Mouse (Mus musculus): Measurements from ENCODE around the gene Opalin.
A peak's percentile ranks its signal among the peaks of the same experiment; 100 is the strongest.

Gene Opalin

DNA sequence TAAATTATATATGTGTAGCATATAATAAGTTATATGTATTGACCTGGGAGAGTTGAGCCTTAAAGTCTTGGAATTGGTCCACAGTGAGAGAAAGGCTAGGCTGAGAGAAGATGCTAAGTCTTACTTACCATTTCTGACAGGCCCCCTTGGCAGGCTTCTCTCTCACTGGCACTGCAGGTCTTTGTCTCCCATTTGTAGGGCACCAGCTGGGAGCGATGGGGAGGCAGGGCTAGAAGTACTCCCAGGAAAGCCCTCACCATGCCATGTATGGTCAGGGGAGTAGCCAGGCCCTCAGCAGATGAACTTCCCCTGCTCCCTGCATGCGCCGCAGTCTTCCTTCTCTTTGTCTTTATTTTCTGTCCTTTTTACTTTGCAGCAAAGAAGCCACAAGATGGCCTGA is at the start of gene Opalin:
Opalin (minus strand) TSS at position 208 of the 400 bp plus-strand sequence.
- DNase-seq (ENCODE audit: low read depth, low spot score) = no peak

DNA sequence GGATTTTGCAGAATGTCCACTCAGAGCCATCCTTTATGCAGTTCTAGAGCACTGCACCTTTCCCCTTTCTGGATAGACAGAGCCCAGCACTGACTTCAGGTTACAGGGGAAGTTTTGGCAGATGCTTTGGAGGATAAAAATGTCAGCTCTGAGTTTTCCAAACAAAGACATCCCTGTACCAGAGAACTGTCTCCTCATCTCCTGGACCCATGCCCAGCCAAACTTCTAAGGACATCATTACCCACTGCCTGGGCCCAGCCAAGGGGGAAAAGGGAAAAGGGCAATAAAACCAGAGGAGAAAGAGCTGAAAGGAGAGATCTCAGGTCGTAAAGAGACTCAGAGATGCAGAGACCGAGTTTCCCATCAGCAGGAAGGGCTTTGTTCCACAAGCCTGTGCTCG is 46.1 kb upstream of the Opalin start:
- DNase-seq (ENCODE audit: low read depth, low spot score) = no peak

DNA sequence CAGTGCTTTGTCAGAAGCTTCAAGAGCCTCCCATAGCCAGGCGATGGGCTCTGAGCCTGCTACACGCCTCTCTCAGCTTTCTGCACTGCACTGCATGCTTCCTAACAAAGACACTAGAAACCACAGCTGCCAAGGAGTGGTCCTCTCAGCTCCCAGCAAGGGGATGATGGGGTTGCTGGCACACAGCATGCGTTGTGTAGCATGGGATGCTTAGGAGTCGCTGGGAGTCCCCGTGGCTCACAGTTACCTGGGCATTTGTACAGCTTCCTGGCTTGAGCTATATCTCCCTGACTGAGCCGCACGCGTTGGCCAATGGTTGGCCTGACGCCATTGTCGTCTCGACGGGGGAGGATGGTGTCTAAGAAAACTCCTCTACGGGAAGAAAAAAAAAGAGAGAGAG is 43.0 kb upstream of the Opalin start:
- DNase-seq (ENCODE audit: low read depth, low spot score) = no peak

DNA sequence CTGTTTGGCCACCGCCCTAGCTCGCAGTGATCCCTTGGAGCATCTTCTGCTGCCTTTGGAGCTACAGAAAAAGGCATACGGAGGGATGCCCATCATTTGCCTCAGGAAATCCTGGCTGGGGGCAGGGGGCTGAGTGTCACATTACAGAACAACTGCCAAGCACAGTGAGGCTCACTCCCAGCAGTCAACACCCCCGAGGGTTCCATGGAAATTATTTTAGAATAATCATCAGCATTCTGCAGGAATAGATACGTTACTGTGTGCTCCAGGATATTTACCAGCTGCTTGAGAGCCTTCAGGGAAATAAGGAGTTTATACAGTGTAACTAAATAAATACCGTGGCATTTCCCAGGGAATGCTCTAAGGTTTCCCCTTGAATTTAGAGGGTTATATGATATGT is 41.4 kb upstream of the Opalin start:
- DNase-seq (ENCODE audit: low read depth, low spot score) = no peak

DNA sequence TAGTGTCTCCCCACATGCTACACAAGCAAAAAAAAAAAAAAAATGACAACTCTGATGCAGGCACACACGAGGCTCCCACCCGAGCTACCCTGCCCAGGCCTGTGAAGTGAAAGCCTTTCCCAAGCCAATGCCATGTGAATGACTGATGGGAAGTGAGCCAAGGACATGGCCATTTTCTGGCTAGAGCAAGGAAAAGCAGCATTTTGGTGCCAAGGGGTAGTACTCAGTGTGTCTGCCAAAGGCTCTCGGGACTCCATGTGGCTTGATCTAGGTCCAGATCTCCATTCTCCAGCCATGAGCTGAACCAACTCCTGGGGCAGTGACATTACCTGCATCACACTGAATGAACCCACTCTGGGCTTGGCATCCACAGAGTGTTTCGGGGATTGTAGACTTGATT is 40.4 kb upstream of the Opalin start:
- DNase-seq (ENCODE audit: low read depth, low spot score) = no peak

DNA sequence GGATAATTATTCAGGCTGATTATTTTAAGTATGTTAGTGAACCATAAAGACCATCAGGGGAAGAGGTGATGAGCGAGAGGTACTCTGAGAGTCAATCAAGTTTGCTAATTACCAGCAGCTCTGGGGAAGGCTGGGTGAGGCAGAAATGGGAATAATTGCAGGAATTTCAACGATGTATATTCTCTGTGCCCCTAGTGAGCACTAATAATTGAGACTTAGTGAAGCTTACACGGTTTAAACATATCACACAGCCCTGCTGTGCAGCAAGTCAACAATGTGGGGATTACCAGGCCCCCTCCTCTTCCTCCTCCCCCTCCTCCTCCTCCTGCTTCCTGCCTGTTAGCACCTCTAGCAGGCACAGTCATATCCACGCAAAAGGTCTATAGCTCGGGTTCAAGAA is 37.7 kb upstream of the Opalin start:
- DNase-seq (ENCODE audit: low read depth, low spot score) = no peak

DNA sequence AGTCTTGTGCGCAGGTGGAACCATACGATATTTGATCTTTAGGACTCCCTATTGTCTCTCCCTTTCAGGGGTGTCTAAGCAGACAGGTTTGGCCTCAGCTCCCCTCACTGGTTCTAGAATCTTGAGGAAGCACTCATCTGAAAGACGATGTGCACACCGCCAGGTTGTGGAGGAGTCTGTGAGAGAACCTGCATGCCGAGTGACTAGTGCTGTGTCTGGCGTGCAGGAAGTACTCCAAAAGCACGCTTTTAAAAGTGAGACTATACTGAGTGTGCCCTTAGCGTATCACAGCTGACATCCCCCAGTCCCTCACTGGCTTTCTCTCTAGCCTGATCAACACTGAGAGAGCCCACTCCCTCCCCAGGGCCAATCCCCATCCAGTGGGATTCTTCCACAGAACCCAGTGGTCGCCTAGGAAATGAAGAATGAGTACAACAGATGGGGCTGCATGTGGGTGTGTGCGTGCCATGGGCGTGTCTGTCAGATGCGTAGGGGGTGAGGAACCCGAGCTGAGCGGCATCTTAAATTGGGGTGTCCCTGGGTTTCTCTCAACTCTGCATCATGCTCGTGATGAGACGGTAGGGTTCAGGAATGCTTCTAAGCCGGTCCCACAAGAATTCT is 37.1 kb upstream of the Opalin start:
- no peak for DNase-seq (ENCODE audit: low read depth, low spot score)

DNA sequence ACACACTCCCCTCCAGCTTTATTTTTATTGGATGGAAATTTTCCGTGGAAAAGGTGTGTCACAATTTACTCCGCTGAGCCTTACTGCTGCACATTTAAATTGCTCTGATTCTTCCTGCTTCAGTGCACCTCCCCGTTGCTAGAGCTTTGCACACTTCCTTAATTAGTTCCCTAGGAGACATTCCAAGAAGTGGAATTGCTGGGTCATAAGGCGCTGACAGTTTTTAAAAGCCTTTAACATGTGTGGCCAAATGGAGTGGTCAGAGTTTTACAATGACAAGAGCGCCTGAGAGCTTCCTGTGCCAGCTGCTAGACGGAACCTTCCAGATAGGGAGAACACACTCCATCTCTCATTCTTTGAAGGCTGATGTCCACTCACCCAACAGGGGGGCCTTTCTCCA is 35.7 kb upstream of the Opalin start:
- DNase-seq (ENCODE audit: low read depth, low spot score) = no peak

DNA sequence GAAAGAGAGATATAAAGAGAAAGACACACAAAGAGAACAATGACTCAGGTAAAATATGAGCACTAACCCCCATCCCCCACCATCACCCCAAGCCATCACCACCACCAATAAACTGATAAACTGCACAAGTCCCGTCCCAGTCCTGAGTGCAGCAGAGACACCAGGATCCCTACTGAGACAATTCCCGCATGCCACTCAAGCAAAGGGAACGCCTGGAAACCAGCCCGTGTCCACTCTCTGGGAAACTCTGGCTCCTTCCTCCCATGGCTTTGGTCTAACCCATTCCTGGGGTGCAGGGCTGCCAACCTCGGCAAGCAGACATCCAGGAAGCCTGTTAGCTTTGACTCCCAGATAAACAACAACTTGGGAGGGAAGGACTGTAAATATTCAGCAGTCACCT is 33.1 kb upstream of the Opalin start:
- DNase-seq (ENCODE audit: low read depth, low spot score) = no peak

DNA sequence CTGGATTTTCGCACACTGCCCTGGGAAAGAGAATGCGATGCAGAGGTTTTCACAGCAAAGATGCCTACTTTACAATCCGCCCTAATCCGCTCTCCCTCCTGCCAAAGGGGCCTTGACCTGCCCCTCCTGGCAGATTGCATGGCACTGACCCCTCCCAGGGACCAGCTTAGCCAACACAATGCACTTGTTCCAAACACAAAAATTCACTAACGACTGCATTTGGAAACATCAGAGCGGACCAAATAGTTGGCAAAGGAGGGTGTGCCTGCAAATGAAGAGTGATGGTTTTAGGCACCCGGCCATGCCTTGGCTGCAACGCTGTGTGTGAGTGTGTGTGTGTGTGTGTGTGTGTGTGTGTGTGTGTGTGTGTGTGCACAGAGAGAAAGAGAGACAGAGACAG is 32.6 kb upstream of the Opalin start:
- no peak for DNase-seq (ENCODE audit: low read depth, low spot score)

DNA sequence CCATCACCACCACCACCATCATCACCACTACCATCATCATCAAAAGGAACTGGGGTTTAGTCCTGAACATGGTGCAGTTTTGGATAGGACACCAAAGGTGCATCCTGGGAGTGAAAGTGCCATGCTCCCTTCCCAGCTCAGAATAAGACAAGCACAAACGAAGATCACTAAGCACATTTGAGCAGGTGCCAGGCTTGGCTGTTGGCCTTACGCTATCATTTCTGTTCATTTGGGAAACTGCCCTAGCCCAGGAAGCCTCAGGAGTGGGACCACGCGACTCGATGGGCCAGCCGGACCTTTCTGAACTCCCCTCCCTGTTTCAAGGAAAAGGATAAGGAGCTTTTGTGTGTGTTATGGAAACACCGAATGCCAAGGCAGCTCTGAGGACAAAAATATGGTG is 31.8 kb upstream of the Opalin start:
- DNase-seq (ENCODE audit: low read depth, low spot score) = no peak

DNA sequence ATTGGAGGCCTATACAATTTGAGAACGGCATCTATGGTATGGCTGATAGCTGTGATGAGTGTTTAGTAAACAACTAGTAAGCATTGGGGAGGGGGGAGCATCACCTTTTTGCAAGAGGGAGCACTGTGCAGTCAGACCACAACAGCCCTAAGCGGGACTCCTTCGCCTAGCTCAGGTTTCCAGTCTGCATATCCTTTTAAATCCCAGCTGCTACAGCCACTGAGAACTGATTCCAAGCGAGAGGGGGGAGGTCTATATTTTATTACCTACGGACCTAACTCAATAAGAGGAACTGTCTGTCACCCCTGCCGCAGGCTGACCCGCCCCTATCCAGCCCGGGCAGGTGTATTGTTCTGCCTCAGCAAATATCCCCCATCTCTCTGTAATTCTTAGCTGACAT is 30.6 kb upstream of the Opalin start:
- DNase-seq (ENCODE audit: low read depth, low spot score) = no peak

DNA sequence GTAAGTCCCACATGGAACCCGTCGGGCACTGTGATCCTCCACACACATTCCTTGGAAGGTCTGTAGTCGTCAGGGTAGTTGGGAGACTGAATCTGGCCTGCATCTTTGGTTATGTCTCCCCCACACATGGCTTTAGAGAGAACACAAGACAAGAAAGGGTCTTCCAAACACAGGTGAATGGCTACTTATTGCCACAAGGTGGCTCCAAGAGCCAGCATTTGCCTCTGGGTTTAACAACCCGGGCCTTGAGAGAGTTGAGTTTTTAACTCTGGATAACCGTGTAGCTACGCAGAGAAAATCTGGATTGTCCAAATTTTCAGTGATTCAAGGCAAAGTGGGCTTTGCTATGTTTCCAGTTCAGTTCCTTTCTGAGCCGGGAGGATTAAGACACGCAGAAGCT is 28.0 kb upstream of the Opalin start:
- peak; percentile 46 for DNase-seq (ENCODE audit: low read depth, low spot score)

DNA sequence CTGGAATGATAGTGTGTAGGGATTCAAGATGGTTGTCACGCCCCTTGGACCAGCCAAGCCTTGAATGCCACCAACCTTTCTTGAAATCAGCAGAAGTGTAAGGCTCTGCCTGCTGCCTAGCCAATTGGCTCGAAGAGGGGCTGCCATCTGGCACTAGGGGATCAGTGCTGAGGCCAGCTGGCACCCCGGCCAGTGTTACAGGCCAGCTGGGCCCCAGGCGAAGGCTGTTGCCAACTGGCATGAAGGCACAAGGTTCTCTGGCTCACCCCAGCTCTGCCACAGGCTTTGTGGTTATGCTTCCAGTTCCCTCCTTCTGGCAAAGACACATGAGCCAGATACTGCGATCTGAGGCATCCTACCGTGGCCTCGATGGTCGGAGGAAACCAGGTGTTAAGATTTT is 24.5 kb upstream of the Opalin start:
- DNase-seq (ENCODE audit: low read depth, low spot score) = no peak

DNA sequence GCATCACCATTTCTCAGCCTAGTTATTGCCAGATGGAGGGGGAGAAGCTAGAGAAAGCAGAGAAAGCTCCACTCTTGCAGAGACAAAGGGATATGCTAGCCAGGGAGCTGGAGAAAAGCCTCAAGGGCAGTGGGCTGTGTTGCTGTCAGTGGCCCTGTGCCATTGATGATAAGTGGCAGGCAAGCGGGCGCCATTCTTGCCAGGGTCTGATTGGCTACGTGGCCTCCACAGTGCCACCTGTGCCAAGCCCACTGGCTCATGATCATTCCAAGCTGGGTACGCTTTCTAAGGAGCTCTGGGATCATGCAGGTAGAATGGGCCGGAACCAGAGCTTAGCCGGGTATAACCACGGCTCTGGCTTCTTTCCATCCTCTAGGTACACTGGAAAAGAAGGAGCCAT is 23.9 kb upstream of the Opalin start:
- no peak for DNase-seq (ENCODE audit: low read depth, low spot score)

DNA sequence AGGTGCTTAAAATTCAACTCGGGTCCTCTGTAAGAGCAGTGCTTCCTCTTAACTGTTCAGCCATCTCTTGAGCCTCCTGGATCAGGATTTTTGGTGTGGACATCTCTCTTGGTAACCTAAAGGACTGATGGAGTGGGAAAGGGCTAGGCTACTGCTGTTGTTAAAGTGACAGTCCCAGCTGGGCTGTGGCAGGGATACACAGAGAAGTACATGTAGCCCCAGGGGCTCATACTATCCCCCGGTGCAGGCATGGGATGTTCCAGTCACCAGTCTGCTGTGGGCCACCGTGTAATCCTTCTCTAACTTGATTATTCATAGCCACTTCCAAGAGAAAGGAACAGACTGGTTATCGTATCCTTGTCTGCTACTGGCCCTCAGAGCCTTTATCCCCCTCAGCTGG is 20.1 kb upstream of the Opalin start:
- DNase-seq (ENCODE audit: low read depth, low spot score) = no peak

DNA sequence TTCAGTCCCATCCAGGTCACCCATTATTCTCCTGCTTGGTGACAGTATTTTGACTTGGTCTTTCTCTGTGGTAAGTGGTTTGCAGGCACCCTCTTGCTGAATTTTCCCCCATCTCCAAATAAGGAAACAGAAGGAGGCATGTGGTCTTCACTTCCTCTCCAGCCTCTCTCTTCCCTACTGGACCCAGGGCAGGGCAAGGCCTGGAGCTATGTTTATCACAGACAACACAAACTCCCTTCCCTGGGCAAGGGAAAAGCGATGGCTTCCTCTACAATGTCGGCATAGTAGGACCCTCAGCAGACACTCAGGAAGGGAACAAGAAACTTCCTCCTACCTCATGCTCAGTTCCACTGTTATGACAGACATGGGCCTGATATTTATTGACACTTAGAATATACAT is 15.0 kb upstream of the Opalin start:
- no peak for DNase-seq (ENCODE audit: low read depth, low spot score)

DNA sequence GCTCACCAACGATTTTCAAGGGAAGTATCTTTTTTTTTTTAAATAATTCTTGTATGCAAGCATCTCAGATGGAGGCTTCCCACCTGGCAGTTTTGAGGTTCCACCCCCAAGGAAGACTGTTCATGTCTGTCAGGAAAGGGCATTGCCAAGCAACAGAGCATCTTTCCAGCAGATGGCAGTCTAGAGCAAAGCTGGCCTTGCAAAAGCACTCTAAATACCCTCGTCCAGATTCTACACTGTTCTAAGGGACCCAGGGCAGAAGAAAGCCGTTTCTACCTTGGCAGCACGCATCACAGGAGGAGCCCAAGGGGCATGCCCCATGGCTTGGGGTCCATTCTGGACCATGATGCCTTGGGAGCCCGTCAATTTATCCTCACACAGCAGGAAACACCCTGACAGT is 12.9 kb upstream of the Opalin start:
- DNase-seq (ENCODE audit: low read depth, low spot score) = peak; percentile 76

DNA sequence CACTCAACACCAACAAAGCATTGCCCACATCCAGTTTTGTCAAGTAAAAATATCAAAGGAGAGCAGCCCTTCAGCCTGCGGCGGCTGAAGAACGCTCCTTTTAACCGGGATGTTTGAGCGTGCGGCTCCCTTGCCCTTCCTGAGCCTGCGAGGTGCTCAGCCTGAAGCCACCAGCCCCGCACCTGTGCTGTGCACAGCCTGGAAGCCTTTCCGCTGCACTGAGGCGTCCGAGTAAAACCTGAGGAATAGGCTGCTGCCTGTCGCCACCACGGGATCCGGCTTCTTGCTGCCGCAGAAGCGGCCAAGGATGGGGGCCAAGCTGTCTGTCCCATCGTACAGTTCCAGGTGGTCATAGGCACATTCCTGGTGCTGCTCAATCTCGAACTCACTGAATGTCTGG is 11.6 kb upstream of the Opalin start:
- DNase-seq (ENCODE audit: low read depth, low spot score) = peak; percentile 9

DNA sequence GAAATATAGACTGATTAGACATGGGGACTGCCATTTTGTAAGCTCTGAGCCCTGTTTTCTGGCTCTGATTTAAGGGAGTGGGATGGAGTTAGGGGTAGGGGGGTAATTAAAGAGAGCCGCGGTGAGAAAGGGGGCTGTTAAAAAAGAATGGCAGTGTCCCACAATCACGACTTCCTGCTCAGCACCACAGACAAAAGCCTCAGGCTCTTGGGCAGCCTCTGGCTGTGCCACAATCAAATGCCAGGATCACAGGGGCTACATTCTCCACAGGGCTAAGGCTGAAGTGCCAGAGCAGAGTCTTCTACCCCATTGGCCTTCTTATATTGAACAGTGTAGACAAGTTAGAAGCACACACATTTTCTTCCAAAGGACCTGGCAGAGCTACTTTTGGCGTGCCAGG is 11.0 kb upstream of the Opalin start:
- no peak for DNase-seq (ENCODE audit: low read depth, low spot score)

DNA sequence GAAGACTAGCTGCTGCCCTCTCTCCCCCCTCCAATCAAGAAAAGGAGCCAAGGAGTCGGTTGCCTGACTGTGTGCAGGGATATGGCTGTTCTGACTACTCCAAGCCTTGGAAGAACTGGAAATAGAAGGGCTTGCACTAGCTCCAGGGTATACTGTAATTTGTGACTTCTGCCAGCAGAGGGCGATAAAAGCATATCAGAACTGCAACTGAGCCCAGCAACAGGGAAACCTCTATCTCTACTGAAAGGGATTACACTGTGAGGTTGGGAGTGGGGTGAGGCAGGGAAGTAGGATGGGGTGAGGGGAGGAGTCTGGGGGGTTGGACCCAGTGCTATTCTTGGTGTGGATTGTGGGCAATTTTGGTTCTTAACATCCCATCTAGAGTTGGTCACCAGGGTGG is 9.8 kb upstream of the Opalin start:
- DNase-seq (ENCODE audit: low read depth, low spot score) = peak; percentile 82

DNA sequence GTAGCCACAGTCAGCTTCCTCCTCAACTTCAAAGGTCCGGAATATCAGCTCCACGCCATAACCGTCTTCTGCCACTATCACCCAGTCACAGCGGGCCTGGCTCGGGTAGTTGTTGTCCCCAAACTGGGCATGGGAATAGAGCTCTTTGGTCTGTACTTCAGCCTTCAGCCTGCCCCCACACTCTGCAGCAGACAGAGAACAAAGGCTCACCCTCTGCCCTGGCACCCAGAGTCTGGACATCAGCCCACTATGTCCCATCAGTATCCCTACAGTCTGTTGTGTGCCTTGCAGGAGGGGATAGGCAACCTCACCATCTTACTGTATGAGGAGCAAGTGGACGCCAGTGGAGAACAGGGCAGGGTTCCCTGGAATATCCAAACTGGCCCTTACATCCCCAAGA is 9.4 kb upstream of the Opalin start:
- DNase-seq (ENCODE audit: low read depth, low spot score) = no peak

DNA sequence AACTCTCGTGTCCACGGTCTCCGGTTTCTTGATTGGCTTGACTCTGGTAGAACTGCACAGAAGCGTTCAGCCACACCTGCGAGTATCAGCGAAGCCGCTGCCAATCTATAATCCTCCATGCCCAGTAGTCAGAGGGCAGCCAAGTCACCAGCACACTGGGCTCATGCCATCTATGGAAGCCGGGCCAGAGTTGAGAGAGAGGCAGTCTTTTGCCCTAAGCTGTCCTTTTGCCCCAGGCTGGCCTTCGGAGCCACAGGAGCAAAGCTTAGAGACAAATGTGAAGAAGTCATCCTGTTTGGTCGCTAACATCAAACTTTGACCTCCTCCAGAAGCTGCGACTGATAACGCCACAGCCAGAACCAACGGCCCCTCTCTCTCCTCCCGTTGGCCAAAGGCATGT is 6.7 kb upstream of the Opalin start:
- DNase-seq (ENCODE audit: low read depth, low spot score) = no peak

DNA sequence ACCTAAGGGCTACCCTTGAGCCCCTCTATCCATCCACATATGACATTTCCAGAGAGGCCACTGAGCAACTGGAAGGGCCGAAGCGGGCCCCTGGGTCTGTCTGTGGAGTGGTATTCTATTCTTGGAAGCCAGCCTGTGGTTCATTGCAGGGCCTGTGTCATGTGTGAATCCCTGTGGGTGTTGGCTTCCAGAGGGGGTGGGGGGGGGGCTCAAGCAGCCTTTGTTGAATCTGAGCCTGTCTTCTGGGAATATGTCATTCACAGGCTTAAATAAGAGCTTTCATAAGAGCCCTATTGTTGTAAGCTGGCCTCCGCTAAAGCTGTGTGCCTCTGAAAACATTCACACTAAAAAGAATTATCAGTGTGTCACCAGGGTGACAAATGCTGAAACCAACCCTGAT is 4.7 kb upstream of the Opalin start:
- DNase-seq (ENCODE audit: low read depth, low spot score) = no peak
